In the genomic region with DNA sequence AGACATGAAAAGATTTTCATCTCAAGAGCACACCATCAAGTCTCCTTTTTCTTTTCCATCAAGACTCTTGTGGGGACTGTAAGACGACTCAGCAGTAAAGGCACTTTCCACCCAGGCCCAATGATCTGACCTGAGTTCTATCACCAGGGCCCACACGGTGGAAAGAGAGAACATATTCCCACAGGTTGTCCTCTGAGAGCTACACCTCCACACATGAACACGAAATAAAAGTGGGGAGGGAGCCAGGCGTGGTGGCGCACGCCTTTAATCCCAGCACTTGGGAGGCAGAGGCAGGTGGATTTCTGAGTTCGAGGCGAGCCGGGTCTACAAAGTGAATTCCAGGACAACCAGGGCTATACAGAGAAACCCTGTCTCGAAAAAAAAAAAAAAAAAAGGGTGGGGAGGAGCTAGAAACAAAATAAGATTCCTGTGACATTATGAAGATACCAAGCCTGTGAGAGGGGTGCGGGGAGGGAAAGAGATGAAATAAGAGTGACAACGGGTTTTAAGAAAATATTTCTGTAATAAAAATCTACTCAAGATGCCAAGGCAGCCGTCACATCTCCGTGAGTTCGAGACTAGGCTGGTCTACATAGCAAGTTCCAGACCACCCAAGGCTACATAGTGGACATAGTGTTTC, we compare ENCODE assay signal across 1 mouse cellular context.
TF ChIP-seq lines count a peak whose summit lies in the region.

No protein-coding gene starts in this region.

TF ChIP-seq in CH12.LX, 34 proteins besides CTCF, POLR2A, EP300 and RAD21:
- TF ChIP-seq MAFK (IDR thresholded peaks at IDR 0.05; ENCODE audit: insufficient replicate concordance, low read length) = no peak
- TF ChIP-seq CHD2 (IDR thresholded peaks at IDR 0.05; ENCODE audit: low read length) = no peak
- no peak for TF ChIP-seq BHLHE40 (IDR thresholded peaks at IDR 0.05; ENCODE audit: low read depth, low read length)
- no peak for TF ChIP-seq TBP (conservative IDR thresholded peaks at IDR 0.05; ENCODE audit: low read depth, low read length)
- TF ChIP-seq NRF1 (IDR thresholded peaks at IDR 0.05; ENCODE audit: low read depth, low read length) = no peak
- no peak for TF ChIP-seq PAX5 (IDR thresholded peaks at IDR 0.05; ENCODE audit: low read length)
- no peak for TF ChIP-seq MAX (IDR thresholded peaks at IDR 0.05; ENCODE audit: low read length)
- TF ChIP-seq UBTF (IDR thresholded peaks at IDR 0.05; ENCODE audit: low read depth, low read length) = no peak
- no peak for TF ChIP-seq ZNF384 (IDR thresholded peaks at IDR 0.05; ENCODE audit: low read depth, low read length)
- TF ChIP-seq JUND (conservative IDR thresholded peaks at IDR 0.05; ENCODE audit: low read depth, low read length) = no peak
- no peak for TF ChIP-seq ZC3H11A (IDR thresholded peaks at IDR 0.05; ENCODE audit: low read depth, low read length)
- no peak for TF ChIP-seq GABPA (IDR thresholded peaks at IDR 0.05; ENCODE audit: insufficient replicate concordance, low read depth, low read length)
- no peak for TF ChIP-seq MYC (IDR thresholded peaks at IDR 0.05; ENCODE audit: low read depth, low read length)
- TF ChIP-seq POLR2AphosphoS2 (IDR thresholded peaks at IDR 0.05; ENCODE audit: low read depth, low read length) = no peak
- TF ChIP-seq USF1 (IDR thresholded peaks at IDR 0.05; ENCODE audit: low read depth, low read length) = no peak
- no peak for TF ChIP-seq ZKSCAN1 (IDR thresholded peaks at IDR 0.05; ENCODE audit: borderline replicate concordance, low read depth, low read length)
- TF ChIP-seq E2F4 (IDR thresholded peaks at IDR 0.05; ENCODE audit: insufficient replicate concordance, low read depth, low read length) = no peak
